Mouse (Mus musculus) gastrocnemius, adult 8-10 months (tissue): Measurements from ENCODE around the gene Gm21972. TPM values are rescaled to one million over a fixed set of nuclear protein-coding genes. Genes with fewer than 3 reads are reported as not detected.

Experiments used
- DNase-seq, 2 experiments: peaks; one replicate each; pipeline ENCODE4 v3.0.0; 2022; ENCODE audit warnings: low spot score in 2 of 2
- total RNA-seq, 4 experiments: library from RNA; stranded (reverse); gene quantifications; 2 replicates each; pipeline ENCODE4 v1.2.4; 2022

Gene Gm21972
- total RNA-seq, 4 experiments from 2014 or later = not detected

GRCm38 (mm10) chr1:86161061-86161460, 27.6 kb downstream of the Gm21972 start:
- DNase-seq = no peak

- no peak for DNase-seq
Measured at GRCm38 (mm10) chr1:86174602-86175001, 41.2 kb downstream of the Gm21972 start.

- DNase-seq = no peak
Measured at GRCm38 (mm10) chr1:86176066-86176465, 42.6 kb downstream of the Gm21972 start.

- DNase-seq = peak; percentile 40 to 52
Measured at GRCm38 (mm10) chr1:86178462-86179253, 45.2 kb downstream of the Gm21972 start.

GRCm38 (mm10) chr1:86182004-86182709, 48.7 kb downstream of the Gm21972 start:
- DNase-seq = no peak

GRCm38 (mm10) chr1:86183577-86184263, 50.3 kb downstream of the Gm21972 start:
- no peak for DNase-seq

GRCm38 (mm10) chr1:86186762-86187161, 53.3 kb downstream of the Gm21972 start:
- DNase-seq = no peak

GRCm38 (mm10) chr1:86187856-86188255, 54.4 kb downstream of the Gm21972 start:
- no peak for DNase-seq

- DNase-seq = no peak
Measured at GRCm38 (mm10) chr1:86188271-86188670, 54.8 kb downstream of the Gm21972 start.

- no peak for DNase-seq
Measured at GRCm38 (mm10) chr1:86189034-86189702, 55.7 kb downstream of the Gm21972 start.

GRCm38 (mm10) chr1:86190843-86191242, 57.4 kb downstream of the Gm21972 start:
- no peak for DNase-seq

GRCm38 (mm10) chr1:86194044-86194443, 60.6 kb downstream of the Gm21972 start:
- DNase-seq = no peak

GRCm38 (mm10) chr1:86198276-86198675, 64.8 kb downstream of the Gm21972 start:
- DNase-seq = no peak

GRCm38 (mm10) chr1:86199026-86199425, 65.6 kb downstream of the Gm21972 start:
- no peak for DNase-seq

GRCm38 (mm10) chr1:86201312-86201711, 67.9 kb downstream of the Gm21972 start:
- DNase-seq = no peak

GRCm38 (mm10) chr1:86202617-86203219, 69.3 kb downstream of the Gm21972 start:
- DNase-seq = no peak

- no peak for DNase-seq
Measured at GRCm38 (mm10) chr1:86210676-86211075, 77.2 kb downstream of the Gm21972 start.

GRCm38 (mm10) chr1:86211498-86211897, 78.1 kb downstream of the Gm21972 start:
- DNase-seq = no peak
